Mouse (Mus musculus) forebrain, postnatal 0 days (tissue): ENCODE results near the gene Cyb561. TPM values are rescaled to one million over a fixed set of nuclear protein-coding genes. Genes with fewer than 3 reads are reported as not detected.

Experiments
- ATAC-seq: fragments of 200-750 bp; cut with Nextera tagmentation; 2 replicates; pipeline ENCODE4 v1.8.0; 2017; ENCODE audit warnings: mild to moderate bottlenecking, moderate library complexity
- DNase-seq: peaks from one replicate; pipeline ENCODE4 v3.0.0-alpha.2; 2015
- H3K27ac ChIP-seq: fragments of 300-500 bp; sonication (generic); 2 replicates; pipeline ENCODE4 v1.5.1; 2014; ENCODE audit warnings: low read depth, mild to moderate bottlenecking, antibody characterized with exemption, low read length, moderate library complexity, mixed read lengths
- H3K27me3 ChIP-seq: fragments of 300-500 bp; sonication (generic); 2 replicates; pipeline ENCODE4 v1.6.1; 2014; ENCODE audit warnings: mild to moderate bottlenecking, low read length, mixed read lengths; ENCODE audit not compliant: insufficient read depth
- H3K36me3 ChIP-seq: fragments of 300-500 bp; sonication (generic); 2 replicates; pipeline ENCODE4 v1.6.1; 2014; ENCODE audit warnings: mild to moderate bottlenecking, moderate library complexity; ENCODE audit not compliant: insufficient read depth
- H3K4me1 ChIP-seq: fragments of 300-500 bp; sonication (generic); 2 replicates; pipeline ENCODE4 v1.6.1; 2014; ENCODE audit warnings: antibody characterized with exemption; ENCODE audit not compliant: insufficient read depth
- H3K4me2 ChIP-seq: fragments of 300-500 bp; sonication (generic); 2 replicates; pipeline ENCODE4 v1.6.1; 2014; ENCODE audit warnings: low read depth, mild to moderate bottlenecking, moderate library complexity
- H3K4me3 ChIP-seq: fragments of 300-500 bp; sonication (generic); 2 replicates; pipeline ENCODE4 v1.5.1; 2014; ENCODE audit warnings: low read depth, low read length, mixed read lengths
- H3K9ac ChIP-seq: fragments of 300-500 bp; sonication (generic); 2 replicates; pipeline ENCODE4 v1.6.1; 2014; ENCODE audit warnings: mild to moderate bottlenecking
- H3K9me3 ChIP-seq: fragments of 300-500 bp; sonication (generic); 2 replicates; pipeline ENCODE4 v1.6.1; 2016; ENCODE audit warnings: low read length
- CTCF ChIP-seq: sonication (generic); IDR thresholded peaks from 2 replicates; pipeline ENCODE4 v1.5.1; 2016; ENCODE audit warnings: antibody characterized with exemption, control low read depth, low read depth
- WGBS: fragments of 180-500 bp; shearing (Covaris S2); extraction: QIAGEN DNeasy Blood & Tissue Kit; methylation state at CpG from one replicate; pipeline ENCODE4 v1.1.7; 2014; 5-methylcytosine and 5-hydroxymethylcytosine counted together
- polyA plus RNA-seq: library from polyadenylated mRNA; unstranded; fragments of >200 nt; fragmentation: Nextera tagmentation; extraction: Ambion mirVana; gene quantifications from 2 replicates; pipeline ENCODE4 v1.2.1, GENCODE M21; 2015
- total RNA-seq: library from RNA; depleted of rRNA; stranded (reverse); fragments of >200 nt; gene quantifications from 2 replicates; pipeline ENCODE4 v1.2.3, GENCODE M21; 2014; rRNA removed

Gene Cyb561
- total and polyA plus RNA-seq, 2 experiments from 2014 or later: 55.8 to 62.7 TPM

DNA sequence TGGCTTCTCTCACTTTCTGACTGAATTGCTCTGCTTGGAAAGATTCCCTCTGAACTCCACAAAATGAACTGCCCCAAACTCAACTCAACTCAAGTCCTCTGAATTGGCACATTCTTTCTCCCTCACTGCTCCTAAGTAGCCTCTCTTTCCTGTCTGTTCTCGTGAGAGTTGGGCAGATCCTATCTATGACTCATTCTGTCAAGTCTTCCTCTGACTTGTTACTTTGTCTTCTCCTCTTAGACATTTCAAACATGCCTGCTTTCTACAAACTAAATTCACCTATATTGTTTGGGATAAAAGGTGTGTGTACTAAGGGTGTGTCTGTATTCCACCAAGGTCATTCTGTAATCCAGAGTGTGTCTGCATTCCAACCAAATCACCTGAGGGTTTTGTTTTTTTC, 54.0 kb downstream of the Cyb561 start:
- Histone ChIP-seq H3K27ac (no peak overlapping the region), H3K36me3 (peaks cover 30% of the 10 kb centered on the region), H3K27me3 (no peaks in the 10 kb centered on the region), H3K4me2 (no peak overlapping the region), H3K4me1 (no peaks in the 10 kb centered on the region), H3K9me3 (no peaks in the 10 kb centered on the region), H3K9ac (no peak overlapping the region), H3K4me3 (no peak overlapping the region)
- no peak for ATAC-seq
- TF ChIP-seq CTCF: no peak
- DNase-seq: no peak
- 42% methylated on average over 1 of the region's 1 CpGs for WGBS

DNA sequence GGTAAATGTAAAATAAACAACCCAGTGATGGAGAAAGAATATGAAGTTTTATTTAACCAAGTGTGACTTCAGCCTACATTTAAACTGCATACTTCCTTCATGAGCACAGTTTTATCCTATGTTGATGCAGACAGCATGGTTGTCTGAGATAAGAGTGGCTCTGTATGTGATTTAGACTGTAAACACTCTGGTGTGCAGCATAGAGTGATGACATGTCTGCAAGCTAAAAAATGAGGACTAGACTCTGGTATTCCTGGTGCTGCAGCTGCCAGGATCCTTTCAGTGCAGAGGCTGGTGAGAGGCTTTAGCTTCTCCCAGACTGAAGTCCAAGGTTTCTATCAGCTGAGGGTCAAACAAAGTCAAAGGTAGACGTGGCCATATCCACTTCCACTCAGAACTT, 65.9 kb downstream of the Cyb561 start:
- no peak for TF ChIP-seq CTCF
- Histone ChIP-seq H3K4me3 (no peak overlapping the region), H3K36me3 (peaks cover 18% of the 10 kb centered on the region), H3K27ac (no peak overlapping the region), H3K27me3 (no peaks in the 10 kb centered on the region), H3K4me2 (no peak overlapping the region), H3K9ac (no peak overlapping the region), H3K4me1 (no peaks in the 10 kb centered on the region), H3K9me3 (no peaks in the 10 kb centered on the region)
- ATAC-seq (no peak), DNase-seq (no peak)
- WGBS: 76% methylated on average over 1 of the region's 1 CpGs

DNA sequence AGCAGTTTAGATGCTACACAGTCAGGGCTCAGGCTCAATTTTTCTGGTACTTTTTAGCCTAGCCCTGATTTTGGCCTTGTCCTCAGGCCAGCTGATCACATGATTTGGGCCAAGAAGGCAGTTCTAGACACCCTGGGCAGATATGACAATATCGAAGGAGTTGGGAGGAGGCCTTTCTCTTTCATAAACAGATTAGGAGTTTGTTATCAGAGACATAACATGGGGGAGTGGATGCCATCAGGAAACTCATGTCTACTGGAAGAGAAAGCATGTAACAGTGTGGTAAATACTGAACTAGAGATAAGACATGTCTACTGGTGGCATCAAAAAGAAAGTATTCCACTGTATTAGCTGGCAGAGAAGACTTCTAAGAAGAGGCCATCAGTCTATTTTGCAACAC, 67.6 kb downstream of the Cyb561 start:
- H3K27ac ChIP-seq: no peak overlapping the region
- H3K4me2 ChIP-seq: no peak overlapping the region
- no peak for TF ChIP-seq CTCF
- ATAC-seq: no peak
- H3K9ac ChIP-seq: no peak overlapping the region
- H3K27me3 ChIP-seq: no peaks in the 10 kb centered on the region
- DNase-seq: no peak
- no peaks in the 10 kb centered on the region for H3K4me1 ChIP-seq
- H3K36me3 ChIP-seq: peaks cover 18% of the 10 kb centered on the region
- H3K9me3 ChIP-seq: no peaks in the 10 kb centered on the region
- H3K4me3 ChIP-seq: no peak overlapping the region
- WGBS: 98% methylated on average over 1 of the region's 1 CpGs

Other genes with a start within 250 kb of the Cyb561 start
- gene Ace, start 14.6 kb upstream of the Cyb561 start, total RNA-seq: 10.3 and 14.3 TPM in 2 replicates
- 5.3 and 8.0 TPM in 2 replicates for gene Ace, start 14.6 kb upstream of the Cyb561 start, polyA plus RNA-seq
- not detected in 2 replicates for gene Ace3, start 41.3 kb upstream of the Cyb561 start, total RNA-seq
- gene Ace3, start 41.3 kb upstream of the Cyb561 start, polyA plus RNA-seq: not detected in 2 replicates
- 0.92 and 2.8 TPM in 2 replicates for gene Kcnh6, start 54.8 kb upstream of the Cyb561 start, total RNA-seq
- gene Kcnh6, start 54.8 kb upstream of the Cyb561 start, polyA plus RNA-seq: 0.80 and 1.5 TPM in 2 replicates
- 150 and 222 TPM in 2 replicates for gene Dcaf7, start 83.5 kb upstream of the Cyb561 start, total RNA-seq
- gene Dcaf7, start 83.5 kb upstream of the Cyb561 start, polyA plus RNA-seq: 79.1 and 115 TPM in 2 replicates
- gene Taco1, start 112.7 kb upstream of the Cyb561 start, total RNA-seq: 17.4 and 18.1 TPM in 2 replicates
- gene Taco1, start 112.7 kb upstream of the Cyb561 start, polyA plus RNA-seq: 2.9 and 5.0 TPM in 2 replicates
- gene Map3k3, start 131.3 kb upstream of the Cyb561 start, total RNA-seq: 29.2 and 32.9 TPM in 2 replicates
- 6.7 and 8.5 TPM in 2 replicates for gene Map3k3, start 131.3 kb upstream of the Cyb561 start, polyA plus RNA-seq
- not detected in 2 replicates for gene Gm10840, start 207.5 kb upstream of the Cyb561 start, total RNA-seq
- 0.67 and 0.82 TPM in 2 replicates for gene Gm10840, start 207.5 kb upstream of the Cyb561 start, polyA plus RNA-seq
- 83.9 and 85.0 TPM in 2 replicates for gene Limd2, start 207.5 kb upstream of the Cyb561 start, total RNA-seq
- gene Limd2, start 207.5 kb upstream of the Cyb561 start, polyA plus RNA-seq: 171 and 189 TPM in 2 replicates
- gene Strada, start 248.8 kb upstream of the Cyb561 start, total RNA-seq: 23.4 and 34.8 TPM in 2 replicates
- gene Strada, start 248.8 kb upstream of the Cyb561 start, polyA plus RNA-seq: 20.0 and 23.7 TPM in 2 replicates